Mouse (Mus musculus): ENCODE measurements around the gene Zfp382. TPM values are rescaled to one million over a fixed set of nuclear protein-coding genes. Genes with fewer than 3 reads are reported as not detected.

Zfp382 gene
- polyA plus RNA-seq, 1 experiment from 2014 or later: 18.8 TPM

Small RNAs within 50 kb of the gene (microRNA-seq; reads per million reads assigned to microRNA genes)
- gene Gm23368: not detected

Other genes starting within 250 kb of the Zfp382 start
- gene Zfp27, start 215.4 kb upstream of the Zfp382 start, polyA plus RNA-seq (2016; fragmentation: Nextera tagmentation; extraction: Ambion mirVana): 14.3 and 15.1 TPM in 2 replicates
- 7.6 and 8.9 TPM in 2 replicates for gene Zfp383, start 213.7 kb upstream of the Zfp382 start, polyA plus RNA-seq (2016; fragmentation: Nextera tagmentation; extraction: Ambion mirVana)
- 14.7 and 18.7 TPM in 2 replicates for gene Zfp74, start 167.9 kb upstream of the Zfp382 start, polyA plus RNA-seq (2016; fragmentation: Nextera tagmentation; extraction: Ambion mirVana)
- gene Zfp568, start 138.0 kb upstream of the Zfp382 start, polyA plus RNA-seq (2016; fragmentation: Nextera tagmentation; extraction: Ambion mirVana): 14.0 and 14.1 TPM in 2 replicates
- gene Zfp14, start 70.6 kb upstream of the Zfp382 start, polyA plus RNA-seq (2016; fragmentation: Nextera tagmentation; extraction: Ambion mirVana): 7.2 and 7.5 TPM in 2 replicates
- 10.4 and 11.2 TPM in 2 replicates for gene Zfp82, start 49.0 kb upstream of the Zfp382 start, polyA plus RNA-seq (2016; fragmentation: Nextera tagmentation; extraction: Ambion mirVana)
- gene Gm26920, start 31.5 kb upstream of the Zfp382 start, polyA plus RNA-seq (2016; fragmentation: Nextera tagmentation; extraction: Ambion mirVana): 1.0 and 4.5 TPM in 2 replicates
- 13.6 and 16.3 TPM in 2 replicates for gene Zfp566, start 31.4 kb upstream of the Zfp382 start, polyA plus RNA-seq (2016; fragmentation: Nextera tagmentation; extraction: Ambion mirVana)
- gene Zfp260, start 27.2 kb upstream of the Zfp382 start, polyA plus RNA-seq (2016; fragmentation: Nextera tagmentation; extraction: Ambion mirVana): 134 and 136 TPM in 2 replicates
- gene Zfp146, start 47.8 kb downstream of the Zfp382 start, polyA plus RNA-seq (2016; fragmentation: Nextera tagmentation; extraction: Ambion mirVana): 19.0 and 20.2 TPM in 2 replicates
- gene Cox7a1, start 62.2 kb downstream of the Zfp382 start, polyA plus RNA-seq (2016; fragmentation: Nextera tagmentation; extraction: Ambion mirVana): 0.74 and 4.1 TPM in 2 replicates
- 59.8 and 61.6 TPM in 2 replicates for gene Capns1, start 76.9 kb downstream of the Zfp382 start, polyA plus RNA-seq (2016; fragmentation: Nextera tagmentation; extraction: Ambion mirVana)
- 151 and 156 TPM in 2 replicates for gene Polr2i, start 110.0 kb downstream of the Zfp382 start, polyA plus RNA-seq (2016; fragmentation: Nextera tagmentation; extraction: Ambion mirVana)
- gene Tbcb, start 110.3 kb downstream of the Zfp382 start, polyA plus RNA-seq (2016; fragmentation: Nextera tagmentation; extraction: Ambion mirVana): 257 and 259 TPM in 2 replicates
- not detected in 2 replicates for gene Ovol3, start 113.8 kb downstream of the Zfp382 start, polyA plus RNA-seq (2016; fragmentation: Nextera tagmentation; extraction: Ambion mirVana)
- 0.48 and 0.66 TPM in 2 replicates for gene Thap8, start 158.2 kb downstream of the Zfp382 start, polyA plus RNA-seq (2016; fragmentation: Nextera tagmentation; extraction: Ambion mirVana)
- gene Wdr62, start 158.5 kb downstream of the Zfp382 start, polyA plus RNA-seq (2016; fragmentation: Nextera tagmentation; extraction: Ambion mirVana): 11.3 and 13.4 TPM in 2 replicates
- 76.3 and 88.6 TPM in 2 replicates for gene Clip3, start 169.8 kb downstream of the Zfp382 start, polyA plus RNA-seq (2016; fragmentation: Nextera tagmentation; extraction: Ambion mirVana)
- gene Alkbh6, start 186.8 kb downstream of the Zfp382 start, polyA plus RNA-seq (2016; fragmentation: Nextera tagmentation; extraction: Ambion mirVana): 86.9 and 92.9 TPM in 2 replicates
- 17.5 and 19.0 TPM in 2 replicates for gene Syne4, start 192.9 kb downstream of the Zfp382 start, polyA plus RNA-seq (2016; fragmentation: Nextera tagmentation; extraction: Ambion mirVana)
- gene E130208F15Rik, start 199.8 kb downstream of the Zfp382 start, polyA plus RNA-seq (2016; fragmentation: Nextera tagmentation; extraction: Ambion mirVana): 0.63 TPM in 1 of 2 replicates, not detected in the other
- 22.2 and 27.4 TPM in 2 replicates for gene Sdhaf1, start 202.0 kb downstream of the Zfp382 start, polyA plus RNA-seq (2016; fragmentation: Nextera tagmentation; extraction: Ambion mirVana)
- gene Lrfn3, start 240.8 kb downstream of the Zfp382 start, polyA plus RNA-seq (2016; fragmentation: Nextera tagmentation; extraction: Ambion mirVana): 9.1 and 9.5 TPM in 2 replicates

Measured in midbrain, embryonic 12.5 days (tissue).